Mouse (Mus musculus) CH12.LX (cell line): Measurements from ENCODE around the gene Ccnl1.

ENCODE experiments used
- CTCF ChIP-seq, 2 experiments: IDR thresholded peaks in 1 of 2; conservative IDR thresholded peaks in 1 of 2; 2 replicates each; pipeline ENCODE4 v1.5.1; 2011 to 2012; ENCODE audit warnings: low read depth in 2 of 2, low read length in 2 of 2, improper control_type of control experiment in 1 of 2, inconsistent platforms in 1 of 2, mild to moderate bottlenecking in 1 of 2, moderate library complexity in 1 of 2
- ELF1 ChIP-seq: IDR thresholded peaks from 2 replicates; pipeline ENCODE4 v1.6.1; 2014; ENCODE audit warnings: low read depth, mild to moderate bottlenecking, inconsistent platforms, low read length, improper control_type of control experiment
- GABPA ChIP-seq: IDR thresholded peaks from 2 replicates; pipeline ENCODE4 v1.6.1; 2012; ENCODE audit warnings: low read depth, low read length, improper control_type of control experiment, inconsistent platforms; ENCODE audit not compliant: insufficient replicate concordance
- IRF4 ChIP-seq: IDR thresholded peaks from 2 replicates; pipeline ENCODE4 v1.6.1; 2014; ENCODE audit warnings: low read depth, mild to moderate bottlenecking, inconsistent platforms, low read length, improper control_type of control experiment
- MAFK ChIP-seq: IDR thresholded peaks from 2 replicates; pipeline ENCODE4 v1.6.1; 2011; ENCODE audit warnings: low read length, improper control_type of control experiment; ENCODE audit not compliant: insufficient replicate concordance
- MAZ ChIP-seq: IDR thresholded peaks from 2 replicates; pipeline ENCODE4 v1.6.1; 2012; ENCODE audit warnings: low read depth, mild to moderate bottlenecking, inconsistent platforms, low read length, improper control_type of control experiment, moderate library complexity
- POLR2A ChIP-seq: IDR thresholded peaks from 2 replicates; pipeline ENCODE4 v1.6.1; 2011; ENCODE audit warnings: low read depth, mild to moderate bottlenecking, improper control_type of control experiment, low read length
- SMC3 ChIP-seq: IDR thresholded peaks from 2 replicates; pipeline ENCODE4 v1.6.1; 2011; ENCODE audit warnings: low read depth, low read length, improper control_type of control experiment
- ZKSCAN1 ChIP-seq: IDR thresholded peaks from 2 replicates; pipeline ENCODE4 v1.6.1; 2012; ENCODE audit warnings: low read depth, inconsistent platforms, low read length, improper control_type of control experiment, borderline replicate concordance
- ZMIZ1 ChIP-seq: IDR thresholded peaks from 2 replicates; pipeline ENCODE4 v1.6.1; 2012; ENCODE audit warnings: low read depth, mild to moderate bottlenecking, inconsistent platforms, low read length, improper control_type of control experiment

DNA sequence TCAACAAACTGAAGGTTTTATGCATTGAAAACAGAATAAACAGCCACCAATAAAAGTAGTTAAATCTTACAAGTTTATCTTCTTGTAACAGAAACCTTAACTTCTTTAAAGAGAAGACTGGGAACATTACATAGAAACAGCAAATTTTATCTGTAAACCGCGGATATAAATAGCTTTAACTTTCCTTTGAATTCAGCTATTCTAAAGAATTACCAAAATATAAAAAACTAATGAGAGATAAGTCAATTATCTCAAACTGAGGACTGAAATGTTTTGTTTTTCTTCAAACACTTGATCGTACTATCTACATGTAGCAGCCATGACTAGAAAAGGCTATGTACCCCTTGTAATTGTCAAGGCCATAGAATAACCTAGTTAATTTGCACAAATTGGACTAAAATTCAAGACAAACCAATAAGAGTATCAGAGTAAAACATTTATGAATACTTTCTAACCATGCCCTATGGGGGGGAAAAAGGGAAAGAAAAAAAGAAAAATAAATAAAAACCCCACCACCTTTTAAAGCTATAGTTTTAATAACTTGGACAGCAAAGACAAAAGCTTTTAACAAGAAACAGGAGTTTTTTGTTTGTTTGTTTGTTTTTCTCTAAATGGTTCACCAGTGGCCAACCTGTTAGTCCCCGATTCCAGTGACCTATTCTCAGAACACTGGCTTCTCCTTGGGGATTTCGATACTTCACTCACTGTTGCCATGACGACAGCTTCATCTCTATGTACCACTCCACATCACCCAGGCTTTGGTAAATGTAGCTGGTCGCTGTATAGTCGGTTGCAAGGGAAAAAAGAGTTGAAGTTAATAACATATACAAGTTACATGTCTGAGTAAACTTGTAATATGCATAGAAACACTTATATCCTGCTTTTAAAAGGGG, 3.3 kb downstream of the Ccnl1 start:
- TF ChIP-seq CTCF (conservative IDR thresholded peaks at IDR 0.05 in 1 of 2, IDR thresholded peaks at IDR 0.05 in 1 of 2; ENCODE audit: low read depth in 2 of 2, low read length in 2 of 2) (no peak), SMC3 (no peak), POLR2A (no peak), ZMIZ1 (no peak), ELF1 (no peak), MAFK (no peak), ZKSCAN1 (no peak), MAZ (no peak), IRF4 (no peak), GABPA (no peak)
